In genomic region chr10:67002207-67003008, GRCm38 (mm10) we compare ENCODE assay signal across 8 mouse cellular contexts.
DNase-seq lines count a peak whose midpoint lies in the region; ATAC-seq lines count a peak whose summit lies in the region.

No protein-coding gene starts in this region.

- H3K36me3 ChIP-seq in heart, embryonic 16.5 days (ENCODE audit: control insufficient read depth, insufficient read depth): no peaks in the 10 kb centered on the region
- H3K36me3 ChIP-seq in lung, embryonic 15.5 days: no peaks in the 10 kb centered on the region

- H3K9me3 ChIP-seq in heart, embryonic 16.5 days (replicated peaks; ENCODE audit: control insufficient read depth, low read length): peaks cover 4% of the 10 kb centered on the region; the same call in 1 of the 2 replicates
- no peaks in the 10 kb centered on the region for H3K9me3 ChIP-seq in lung, embryonic 15.5 days

- H3K27ac ChIP-seq in heart, embryonic 16.5 days (ENCODE audit: low read length): peak overlapping the region; percentile 99
- peak overlapping the region; percentile 83 for H3K27ac ChIP-seq in lung, embryonic 15.5 days

- DNase-seq in 3T3-L1 (ENCODE audit: low read depth, low spot score): peak; percentile 96
- DNase-seq in adrenal gland, adult 2 months: peak; percentile 90
- peak; percentile 80 for DNase-seq in fibroblast of lung, adult 2 months (ENCODE audit: low read depth)
- peak; percentile 91 for DNase-seq in kidney, postnatal 10 days
- DNase-seq in ovary, postnatal 10 days (ENCODE audit: low spot score): peak; percentile 77
- DNase-seq in urinary bladder, postnatal 14 days (ENCODE audit: low spot score): peak; percentile 87

- peak overlapping the region; percentile 77 for H3K4me2 ChIP-seq in heart, embryonic 16.5 days (ENCODE audit: low read depth, low read length)
- H3K4me2 ChIP-seq in lung, embryonic 15.5 days: peak overlapping the region; percentile 76

- peak overlapping the region; percentile 47 for H3K4me3 ChIP-seq in heart, embryonic 16.5 days (ENCODE audit: low read length)
- peak overlapping the region; percentile 38 for H3K4me3 ChIP-seq in lung, embryonic 15.5 days

- peak; percentile 64 for ATAC-seq in heart, embryonic 16.5 days (replicated peaks; ENCODE audit: extremely low read depth, insufficient read depth, low FRiP score)
- ATAC-seq in lung, embryonic 15.5 days (ENCODE audit: borderline replicate concordance, extremely low read depth, low FRiP score, low TSS enrichment): peak; percentile 74

- no peaks in the 10 kb centered on the region for H3K27me3 ChIP-seq in heart, embryonic 16.5 days (ENCODE audit: control insufficient read depth, insufficient read depth, low read length)
- no peaks in the 10 kb centered on the region for H3K27me3 ChIP-seq in lung, embryonic 15.5 days

- WGBS in heart, embryonic 16.5 days: 8% methylated on average over 30 of the region's 30 CpGs
- WGBS in lung, embryonic 15.5 days: 13% methylated on average over 30 of the region's 30 CpGs

- H3K4me1 ChIP-seq in heart, embryonic 16.5 days (ENCODE audit: control insufficient read depth, insufficient read depth, low read length): peaks cover 24% of the 10 kb centered on the region
- H3K4me1 ChIP-seq in lung, embryonic 15.5 days: peaks cover 32% of the 10 kb centered on the region

- peak overlapping the region; percentile 71 for H3K9ac ChIP-seq in heart, embryonic 16.5 days (ENCODE audit: low read length)
- peak overlapping the region; percentile 31 for H3K9ac ChIP-seq in lung, embryonic 15.5 days

Comparison
In these comparisons a context has a peak if more than half of its experiments do, and no peak if none do; other contexts are left out.
1. Peak in every context shown above with its lines: DNase-seq, ATAC-seq, H3K4me3 ChIP-seq and H3K27ac ChIP-seq.